Mouse (Mus musculus) liver, embryonic 13.5 days (tissue): ENCODE data around the gene Slc4a2. TPM values are rescaled to one million over a fixed set of nuclear protein-coding genes. Genes with fewer than 3 reads are reported as not detected.

Experiments used
- ATAC-seq: fragments of 200-750 bp; cut with Nextera tagmentation; 2 replicates; pipeline ENCODE4 v1.8.0; 2017; ENCODE audit warnings: low read depth, mild to moderate bottlenecking, moderate number of reproducible peaks, moderate library complexity
- DNase-seq: peaks from one replicate; pipeline ENCODE4 v3.0.0; 2022
- H3K27ac ChIP-seq: fragments of 300-500 bp; sonication (generic); 2 replicates; pipeline ENCODE4 v1.5.1; 2015; ENCODE audit warnings: moderate library complexity, mild to moderate bottlenecking, inconsistent platforms
- H3K27me3 ChIP-seq: fragments of 300-500 bp; sonication (generic); 2 replicates; pipeline ENCODE4 v1.6.1; 2015; ENCODE audit warnings: mild to moderate bottlenecking, inconsistent platforms
- H3K36me3 ChIP-seq: fragments of 300-500 bp; sonication (generic); 2 replicates; pipeline ENCODE4 v1.6.1; 2015; ENCODE audit warnings: mild to moderate bottlenecking, inconsistent platforms
- H3K4me1 ChIP-seq: fragments of 300-500 bp; sonication (generic); replicated peaks from 2 replicates; pipeline ENCODE4 v1.6.1; 2015; ENCODE audit warnings: inconsistent platforms
- H3K4me2 ChIP-seq: fragments of 300-500 bp; sonication (generic); 2 replicates; pipeline ENCODE4 v1.6.1; 2015; ENCODE audit warnings: inconsistent platforms, mild to moderate bottlenecking, moderate library complexity
- H3K4me3 ChIP-seq: fragments of 300-500 bp; sonication (generic); replicated peaks from 2 replicates; pipeline ENCODE4 v1.5.1; 2015; ENCODE audit warnings: mild to moderate bottlenecking, inconsistent platforms
- H3K9ac ChIP-seq: fragments of 300-500 bp; sonication (generic); 2 replicates; pipeline ENCODE4 v1.6.1; 2015; ENCODE audit warnings: mild to moderate bottlenecking, inconsistent platforms
- H3K9me3 ChIP-seq: fragments of 300-500 bp; sonication (generic); replicated peaks from 2 replicates; pipeline ENCODE4 v1.6.1; 2016; ENCODE audit warnings: inconsistent platforms
- WGBS: fragments of 180-500 bp; shearing (Covaris S2); methylation state at CpG from one replicate; pipeline ENCODE4 v1.1.7; 2015; ENCODE audit not compliant: insufficient replicate concordance; 5-methylcytosine and 5-hydroxymethylcytosine counted together
- polyA plus RNA-seq: library from polyadenylated mRNA; unstranded; fragments of >200 nt; fragmentation: Nextera tagmentation; extraction: Ambion mirVana; gene quantifications from 2 replicates; pipeline ENCODE4 v1.2.1, GENCODE M21; 2015

Gene Slc4a2
- polyA plus RNA-seq, 1 experiment from 2014 or later = 9.0 TPM

DNA sequence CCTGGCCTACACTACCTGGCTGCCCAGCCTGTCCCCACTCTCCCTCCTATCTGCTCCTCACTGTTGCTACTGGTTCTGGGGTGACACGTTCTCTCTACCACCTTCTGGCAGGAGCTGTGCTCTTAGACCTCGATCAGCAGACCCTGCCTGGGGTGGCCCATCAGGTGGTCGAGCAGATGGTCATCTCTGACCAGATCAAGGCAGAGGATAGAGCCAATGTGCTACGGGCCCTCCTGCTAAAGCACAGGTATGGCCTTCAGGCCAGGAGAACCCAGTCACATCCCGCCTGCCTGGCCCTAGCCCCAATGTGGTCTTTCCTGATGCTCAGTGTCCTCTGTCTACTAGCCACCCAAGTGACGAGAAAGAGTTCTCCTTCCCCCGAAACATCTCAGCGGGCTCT is 10.4 kb downstream of the Slc4a2 start:
- Histone ChIP-seq H3K36me3 (peaks cover 80% of the 10 kb centered on the region), H3K9ac (no peak overlapping the region), H3K27ac (no peak overlapping the region), H3K4me3 (no peak overlapping the region), H3K4me1 (peaks cover 6% of the 10 kb centered on the region; the same call in 1 of the 2 replicates), H3K9me3 (no peaks in the 10 kb centered on the region), H3K4me2 (no peak overlapping the region), H3K27me3 (no peaks in the 10 kb centered on the region)
- ATAC-seq = no peak
- DNase-seq = no peak
- 73% methylated on average over 8 of the region's 8 CpGs for WGBS

GRCm38 (mm10) chr5:24441187-24441586 is 17.6 kb downstream of the Slc4a2 start:
- ATAC-seq (no peak), DNase-seq (no peak)
- Histone ChIP-seq H3K4me1 (peaks cover 23% of the 10 kb centered on the region), H3K9ac (no peak overlapping the region), H3K9me3 (no peaks in the 10 kb centered on the region), H3K27ac (no peak overlapping the region), H3K4me2 (no peak overlapping the region), H3K4me3 (no peak overlapping the region), H3K36me3 (peaks cover 57% of the 10 kb centered on the region), H3K27me3 (no peaks in the 10 kb centered on the region)
- 92% methylated on average over 8 of the region's 8 CpGs for WGBS

GRCm38 (mm10) chr5:24442029-24442428 is 18.4 kb downstream of the Slc4a2 start:
- H3K4me1 ChIP-seq = peaks cover 31% of the 10 kb centered on the region
- no peaks in the 10 kb centered on the region for H3K27me3 ChIP-seq
- no peak overlapping the region for H3K4me3 ChIP-seq
- no peak for DNase-seq
- no peak for ATAC-seq
- WGBS = 78% methylated on average over 9 of the region's 9 CpGs
- H3K36me3 ChIP-seq = peaks cover 54% of the 10 kb centered on the region
- H3K4me2 ChIP-seq = no peak overlapping the region
- H3K9ac ChIP-seq = no peak overlapping the region
- no peaks in the 10 kb centered on the region for H3K9me3 ChIP-seq
- no peak overlapping the region for H3K27ac ChIP-seq

DNA sequence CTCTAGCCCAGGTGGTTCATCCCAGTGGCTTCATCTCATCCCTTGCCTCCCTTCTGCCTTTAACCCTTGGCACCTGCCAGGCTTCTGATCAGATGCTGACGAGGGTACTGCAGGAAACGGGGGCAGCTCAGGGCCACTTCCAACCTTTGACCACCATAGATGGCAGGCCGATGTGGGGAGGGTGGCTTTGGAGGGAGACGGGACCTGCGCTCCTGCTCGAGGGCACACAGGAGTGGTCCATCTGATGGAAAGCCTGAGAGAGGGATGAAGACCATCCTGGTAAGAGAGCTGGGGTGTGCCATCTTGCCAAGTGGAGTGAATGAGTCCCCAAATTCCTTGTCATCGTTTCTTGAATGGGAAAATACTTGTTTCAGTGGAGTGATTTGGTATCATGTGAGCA is 19.6 kb downstream of the Slc4a2 start:
- peaks cover 54% of the 10 kb centered on the region for H3K36me3 ChIP-seq
- WGBS = 87% methylated on average over 7 of the region's 7 CpGs
- H3K27me3 ChIP-seq = no peaks in the 10 kb centered on the region
- H3K27ac ChIP-seq = no peak overlapping the region
- H3K4me3 ChIP-seq = no peak overlapping the region
- peak overlapping the region; percentile 92 for H3K4me2 ChIP-seq
- peaks cover 43% of the 10 kb centered on the region for H3K4me1 ChIP-seq
- DNase-seq = no peak
- no peaks in the 10 kb centered on the region for H3K9me3 ChIP-seq
- ATAC-seq = no peak
- no peak overlapping the region for H3K9ac ChIP-seq

DNA sequence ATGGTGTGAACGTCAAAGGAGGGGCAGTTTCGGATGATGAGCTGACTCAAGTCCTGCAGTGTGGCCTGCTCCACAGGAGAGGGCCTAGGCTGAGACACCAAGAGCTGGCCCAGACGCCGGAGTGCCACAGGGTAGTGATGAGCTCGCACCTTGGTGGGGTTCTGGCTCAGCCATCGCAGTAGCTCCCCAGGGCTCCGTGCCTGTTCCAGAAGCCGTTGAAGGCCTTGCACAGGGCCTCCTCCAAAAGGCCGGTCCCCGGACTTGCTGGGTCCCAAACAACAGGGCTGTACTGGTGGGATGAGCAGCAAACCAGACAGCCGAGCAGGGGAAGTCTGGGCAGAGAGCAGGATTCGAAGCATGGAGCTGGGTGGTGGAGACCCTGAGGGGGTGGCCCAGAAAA is 20.3 kb downstream of the Slc4a2 start:
- peak overlapping the region; percentile 89 for H3K9ac ChIP-seq
- ATAC-seq (no peak), DNase-seq (no peak)
- H3K4me1 ChIP-seq = peaks cover 45% of the 10 kb centered on the region
- no peaks in the 10 kb centered on the region for H3K9me3 ChIP-seq
- no peaks in the 10 kb centered on the region for H3K27me3 ChIP-seq
- peak overlapping the region; percentile 89; the same call in 1 of the 2 replicates for H3K27ac ChIP-seq
- peaks cover 48% of the 10 kb centered on the region for H3K36me3 ChIP-seq
- WGBS = 81% methylated on average over 12 of the region's 12 CpGs
- peak overlapping the region; percentile 92 for H3K4me2 ChIP-seq
- peak overlapping the region; percentile 82 for H3K4me3 ChIP-seq

GRCm38 (mm10) chr5:24444746-24445427 is 21.2 kb downstream of the Slc4a2 start, which contains the start of gene Fastk:
Gene Fastk, minus strand, starts transcription at chr5:24445287.
- peak within 1 kb of the TSS; percentile 82 for H3K4me3 ChIP-seq
- no peaks in the 10 kb centered on the region for H3K27me3 ChIP-seq
- peak; percentile 91 for DNase-seq
- ATAC-seq = peak; percentile 81
- H3K36me3 ChIP-seq = peaks cover 38% of the 10 kb centered on the region
- WGBS = under 1% methylated on average over 60 of the region's 60 CpGs
- no peaks in the 10 kb centered on the region for H3K9me3 ChIP-seq
- H3K4me2 ChIP-seq = peak within 1 kb of the TSS; percentile 92
- H3K27ac ChIP-seq = peak within 1 kb of the TSS; percentile 89
- H3K9ac ChIP-seq = peak within 1 kb of the TSS; percentile 89
- H3K4me1 ChIP-seq = peaks cover 45% of the 10 kb centered on the region

GRCm38 (mm10) chr5:24445428-24446080 is 21.9 kb downstream of the Slc4a2 start:
- Histone ChIP-seq H3K4me3 (peak overlapping the region; percentile 82), H3K27ac (peak overlapping the region; percentile 89), H3K27me3 (no peaks in the 10 kb centered on the region), H3K4me1 (peaks cover 49% of the 10 kb centered on the region), H3K9ac (peak overlapping the region; percentile 89), H3K4me2 (peak overlapping the region; percentile 92), H3K36me3 (peaks cover 31% of the 10 kb centered on the region), H3K9me3 (no peaks in the 10 kb centered on the region)
- ATAC-seq (no peak), DNase-seq (no peak)
- 57% methylated on average over 20 of the region's 20 CpGs for WGBS

GRCm38 (mm10) chr5:24446630-24447029 is 23.0 kb downstream of the Slc4a2 start:
- peaks cover 21% of the 10 kb centered on the region for H3K36me3 ChIP-seq
- H3K4me3 ChIP-seq = peak overlapping the region; percentile 66
- 84% methylated on average over 7 of the region's 7 CpGs for WGBS

DNA sequence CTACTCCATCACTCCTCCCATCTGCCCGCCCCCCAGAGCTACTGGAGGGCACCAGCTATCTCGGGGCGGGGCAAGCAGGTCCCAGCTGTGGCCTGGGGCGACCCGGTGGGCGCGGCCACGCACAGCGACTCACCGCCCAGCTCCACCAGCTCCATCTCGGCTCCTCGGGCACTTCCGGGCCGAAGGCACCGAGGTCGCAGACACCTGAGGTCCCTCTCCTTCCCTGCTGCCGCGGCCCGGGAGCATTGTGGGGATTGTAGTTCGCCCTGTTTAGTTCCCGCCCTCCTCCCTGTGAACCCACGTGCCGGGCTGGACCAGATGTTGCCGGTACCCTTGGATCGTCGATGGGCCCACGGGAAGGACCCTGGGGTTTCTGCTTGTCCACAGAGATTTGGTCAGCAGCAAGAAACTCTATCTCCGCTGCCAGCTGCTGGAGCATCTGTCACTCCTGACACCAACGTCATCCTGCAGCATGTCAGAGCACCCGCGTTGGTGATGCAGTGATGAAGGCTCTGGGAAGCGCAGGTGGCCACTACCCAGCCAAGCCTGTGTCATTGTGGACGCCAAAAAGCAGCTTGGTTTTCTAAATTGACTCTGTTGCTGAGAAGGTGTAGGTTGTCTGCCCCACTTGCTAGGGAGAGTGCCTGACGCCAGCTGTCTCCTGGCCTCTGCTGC is 24.1 kb downstream of the Slc4a2 start, which contains the start of gene Tmub1:
TSS of gene Tmub1 (minus strand) at position 231 of the 675 bp plus-strand sequence.
- peak within 1 kb of the TSS; percentile 66 for H3K4me3 ChIP-seq
- H3K9ac ChIP-seq = peak within 1 kb of the TSS; percentile 70
- H3K4me1 ChIP-seq = peaks cover 64% of the 10 kb centered on the region
- peak within 1 kb of the TSS; percentile 82 for H3K4me2 ChIP-seq
- H3K27ac ChIP-seq = peak within 1 kb of the TSS; percentile 62
- H3K27me3 ChIP-seq = no peaks in the 10 kb centered on the region
- ATAC-seq (peak; percentile 68), DNase-seq (peak; percentile 84)
- 3% methylated on average over 34 of the region's 34 CpGs for WGBS
- peaks cover 9% of the 10 kb centered on the region for H3K36me3 ChIP-seq
- H3K9me3 ChIP-seq = no peaks in the 10 kb centered on the region

More at GRCm38 (mm10) chr5:24446630-24447029, 23.0 kb downstream of the Slc4a2 start:
- H3K27ac ChIP-seq = peak overlapping the region; percentile 62
- no peaks in the 10 kb centered on the region for H3K27me3 ChIP-seq
- H3K9me3 ChIP-seq = no peaks in the 10 kb centered on the region
- peak overlapping the region; percentile 70; the same call in 1 of the 2 replicates for H3K9ac ChIP-seq
- peaks cover 60% of the 10 kb centered on the region for H3K4me1 ChIP-seq
- peak overlapping the region; percentile 82 for H3K4me2 ChIP-seq
- DNase-seq (no peak), ATAC-seq (no peak)

GRCm38 (mm10) chr5:24451264-24452029 is 27.8 kb downstream of the Slc4a2 start:
- peak; percentile 72 for ATAC-seq
- Histone ChIP-seq H3K27ac (peak overlapping the region; percentile 95), H3K9ac (peak overlapping the region; percentile 93), H3K4me2 (peak overlapping the region; percentile 100), H3K4me3 (peak overlapping the region; percentile 85), H3K36me3 (peaks cover 10% of the 10 kb centered on the region; the same call in 1 of the 2 replicates), H3K9me3 (no peaks in the 10 kb centered on the region), H3K27me3 (no peaks in the 10 kb centered on the region), H3K4me1 (peaks cover 76% of the 10 kb centered on the region)
- peak; percentile 77 for DNase-seq
- 1% methylated on average over 54 of the region's 66 CpGs for WGBS
